Mouse (Mus musculus): ENCODE measurements around the gene Ank3. TPM values are rescaled to one million over a fixed set of nuclear protein-coding genes. Genes with fewer than 3 reads are reported as not detected.
A peak's percentile ranks its signal among the peaks of the same experiment; 100 is the strongest.

Ank3 gene
- total and polyA plus RNA-seq, 2 experiments from 2014 or later = 66.6 to 253 TPM

GRCm38 (mm10) chr10:69738741-69739271 is 340.2 kb downstream of the Ank3 start:
- no peak overlapping the region for H3K4me2 ChIP-seq (ENCODE audit: low read depth, low read length, poor library complexity, severe bottlenecking)
- no peaks in the 10 kb centered on the region for H3K36me3 ChIP-seq (ENCODE audit: insufficient read depth, low read length)
- TF ChIP-seq CTCF (IDR thresholded peaks at IDR 0.05) = peak; percentile 17
- WGBS = 63% methylated on average over 5 of the region's 5 CpGs
- DNase-seq (ENCODE audit: low spot score) (no peak), ATAC-seq (ENCODE audit: low FRiP score) (no peak)
- H3K9me3 ChIP-seq (ENCODE audit: low read length) = no peaks in the 10 kb centered on the region
- H3K27me3 ChIP-seq (ENCODE audit: insufficient read depth, low read length) = no peaks in the 10 kb centered on the region
- H3K27ac ChIP-seq (ENCODE audit: low read depth, low read length) = no peak overlapping the region
- no peak overlapping the region for H3K9ac ChIP-seq (replicated peaks; ENCODE audit: low read length, poor library complexity, severe bottlenecking)
- no peaks in the 10 kb centered on the region for H3K4me1 ChIP-seq (ENCODE audit: insufficient read depth, low read length)
- H3K4me3 ChIP-seq (ENCODE audit: low read depth, low read length) = no peak overlapping the region

DNA sequence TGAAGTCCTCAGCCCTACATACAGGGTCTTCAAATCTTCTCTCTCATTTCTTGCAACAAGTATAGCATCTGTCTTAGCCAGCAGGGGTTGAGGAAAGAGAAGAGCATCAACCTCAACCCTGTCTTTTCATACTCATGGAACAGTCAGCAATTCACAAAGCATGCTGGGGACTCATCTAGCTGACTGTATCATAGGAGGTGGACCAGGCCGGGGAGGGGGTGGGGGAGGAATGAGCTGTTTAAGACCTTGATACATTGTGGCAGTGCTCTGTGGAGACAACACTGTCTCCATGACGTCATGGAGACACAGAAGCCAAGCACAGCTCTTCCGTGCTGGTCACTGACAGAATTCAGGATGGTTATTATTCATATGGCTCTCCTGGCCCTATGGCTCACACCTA is 344.0 kb downstream of the Ank3 start:
- no peak for TF ChIP-seq CTCF (IDR thresholded peaks at IDR 0.05)
- H3K4me1 ChIP-seq (ENCODE audit: insufficient read depth, low read length) = peaks cover 10% of the 10 kb centered on the region; the same call in 1 of the 2 replicates
- H3K4me2 ChIP-seq (ENCODE audit: low read depth, low read length, poor library complexity, severe bottlenecking) = no peak overlapping the region
- no peak for ATAC-seq (ENCODE audit: low FRiP score)
- H3K9ac ChIP-seq (replicated peaks; ENCODE audit: low read length, poor library complexity, severe bottlenecking) = no peak overlapping the region
- no peaks in the 10 kb centered on the region for H3K9me3 ChIP-seq (ENCODE audit: low read length)
- no peak for DNase-seq (ENCODE audit: low spot score)
- no peak overlapping the region for H3K27ac ChIP-seq (ENCODE audit: low read depth, low read length)
- H3K4me3 ChIP-seq (ENCODE audit: low read depth, low read length) = no peak overlapping the region
- H3K36me3 ChIP-seq (ENCODE audit: insufficient read depth, low read length) = no peaks in the 10 kb centered on the region
- H3K27me3 ChIP-seq (ENCODE audit: insufficient read depth, low read length) = no peaks in the 10 kb centered on the region
- 80% methylated on average over 3 of the region's 3 CpGs for WGBS

- no peaks in the 10 kb centered on the region for H3K27me3 ChIP-seq (ENCODE audit: insufficient read depth, low read length)
- no peaks in the 10 kb centered on the region for H3K9me3 ChIP-seq (ENCODE audit: low read length)
- no peak overlapping the region for H3K27ac ChIP-seq (ENCODE audit: low read depth, low read length)
- no peak for TF ChIP-seq CTCF (IDR thresholded peaks at IDR 0.05)
- 0 out of 2 replicates have a peak overlapping the region, but pooled peaks have one; percentile 42 for H3K9ac ChIP-seq (replicated peaks; ENCODE audit: low read length, poor library complexity, severe bottlenecking)
- H3K36me3 ChIP-seq (ENCODE audit: insufficient read depth, low read length) = no peaks in the 10 kb centered on the region
- ATAC-seq (ENCODE audit: low FRiP score) (no peak), DNase-seq (ENCODE audit: low spot score) (peak; percentile 77)
- no peak overlapping the region for H3K4me2 ChIP-seq (ENCODE audit: low read depth, low read length, poor library complexity, severe bottlenecking)
- no peak overlapping the region for H3K4me3 ChIP-seq (ENCODE audit: low read depth, low read length)
- WGBS = 38% methylated on average over 8 of the region's 8 CpGs
- H3K4me1 ChIP-seq (ENCODE audit: insufficient read depth, low read length) = peaks cover 10% of the 10 kb centered on the region; the same call in 1 of the 2 replicates
Measured at GRCm38 (mm10) chr10:69744181-69744580, 345.6 kb downstream of the Ank3 start.

GRCm38 (mm10) chr10:69744871-69745270 is 346.3 kb downstream of the Ank3 start:
- TF ChIP-seq CTCF (IDR thresholded peaks at IDR 0.05) = no peak
- no peak for ATAC-seq (ENCODE audit: low FRiP score)
- peaks cover 10% of the 10 kb centered on the region; the same call in 1 of the 2 replicates for H3K4me1 ChIP-seq (ENCODE audit: insufficient read depth, low read length)
- DNase-seq (ENCODE audit: low spot score) = no peak
- H3K27ac ChIP-seq (ENCODE audit: low read depth, low read length) = no peak overlapping the region
- H3K36me3 ChIP-seq (ENCODE audit: insufficient read depth, low read length) = no peaks in the 10 kb centered on the region
- H3K4me3 ChIP-seq (ENCODE audit: low read depth, low read length) = no peak overlapping the region
- H3K27me3 ChIP-seq (ENCODE audit: insufficient read depth, low read length) = no peaks in the 10 kb centered on the region
- no peaks in the 10 kb centered on the region for H3K9me3 ChIP-seq (ENCODE audit: low read length)
- no peak overlapping the region for H3K4me2 ChIP-seq (ENCODE audit: low read depth, low read length, poor library complexity, severe bottlenecking)
- 51% methylated on average over 5 of the region's 5 CpGs for WGBS
- H3K9ac ChIP-seq (replicated peaks; ENCODE audit: low read length, poor library complexity, severe bottlenecking) = no peak overlapping the region

GRCm38 (mm10) chr10:69746322-69746721 is 347.7 kb downstream of the Ank3 start:
- no peak for TF ChIP-seq CTCF (IDR thresholded peaks at IDR 0.05)
- Histone ChIP-seq H3K9ac (replicated peaks; ENCODE audit: low read length, poor library complexity, severe bottlenecking) (no peak overlapping the region), H3K36me3 (ENCODE audit: insufficient read depth, low read length) (no peaks in the 10 kb centered on the region), H3K4me1 (ENCODE audit: insufficient read depth, low read length) (peaks cover 10% of the 10 kb centered on the region; the same call in 1 of the 2 replicates), H3K9me3 (ENCODE audit: low read length) (no peaks in the 10 kb centered on the region), H3K4me3 (ENCODE audit: low read depth, low read length) (no peak overlapping the region), H3K27me3 (ENCODE audit: insufficient read depth, low read length) (no peaks in the 10 kb centered on the region), H3K4me2 (ENCODE audit: low read depth, low read length, poor library complexity, severe bottlenecking) (no peak overlapping the region), H3K27ac (ENCODE audit: low read depth, low read length) (no peak overlapping the region)
- WGBS = 63% methylated on average over 8 of the region's 8 CpGs
- DNase-seq (ENCODE audit: low spot score) (no peak), ATAC-seq (ENCODE audit: low FRiP score) (no peak)

DNA sequence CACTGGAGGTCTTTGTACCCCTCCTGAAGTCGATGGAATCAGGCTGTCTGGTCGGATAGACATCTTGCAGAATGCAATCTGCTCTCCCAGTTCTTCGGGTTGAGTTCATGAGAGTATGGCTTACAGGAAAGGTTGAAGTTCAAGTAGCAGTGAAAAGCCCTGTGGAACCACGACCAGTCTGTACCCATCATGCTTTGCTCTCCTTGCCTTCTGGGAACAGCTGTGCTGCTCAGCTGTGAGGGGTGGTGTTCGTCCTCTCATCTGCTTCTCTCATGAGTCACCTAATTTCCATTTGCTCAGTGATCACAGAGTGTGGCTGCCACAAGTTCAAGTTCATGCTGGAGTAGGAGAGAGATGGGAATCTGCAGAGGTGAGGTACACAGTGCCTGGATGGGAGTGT is 348.2 kb downstream of the Ank3 start:
- no peak overlapping the region for H3K4me2 ChIP-seq (ENCODE audit: low read depth, low read length, poor library complexity, severe bottlenecking)
- WGBS = 52% methylated on average over 5 of the region's 5 CpGs
- ATAC-seq (ENCODE audit: low FRiP score) (no peak), DNase-seq (ENCODE audit: low spot score) (no peak)
- no peak overlapping the region for H3K27ac ChIP-seq (ENCODE audit: low read depth, low read length)
- H3K27me3 ChIP-seq (ENCODE audit: insufficient read depth, low read length) = no peaks in the 10 kb centered on the region
- H3K4me3 ChIP-seq (ENCODE audit: low read depth, low read length) = no peak overlapping the region
- TF ChIP-seq CTCF (IDR thresholded peaks at IDR 0.05) = no peak
- H3K9ac ChIP-seq (replicated peaks; ENCODE audit: low read length, poor library complexity, severe bottlenecking) = no peak overlapping the region
- peaks cover 10% of the 10 kb centered on the region; the same call in 1 of the 2 replicates for H3K4me1 ChIP-seq (ENCODE audit: insufficient read depth, low read length)
- H3K36me3 ChIP-seq (ENCODE audit: insufficient read depth, low read length) = no peaks in the 10 kb centered on the region
- no peaks in the 10 kb centered on the region for H3K9me3 ChIP-seq (ENCODE audit: low read length)
